Mouse (Mus musculus) ES-Bruce4 (cell line): ENCODE data around the gene Eif4g1. TPM values are rescaled to one million over a fixed set of nuclear protein-coding genes. Genes with fewer than 3 reads are reported as not detected.

Experiments used
- H3K27ac ChIP-seq: 2 replicates; pipeline ENCODE4 v1.5.1; 2012; ENCODE audit warnings: low read length, inconsistent platforms; ENCODE audit not compliant: insufficient read depth
- H3K27me3 ChIP-seq: 2 replicates; pipeline ENCODE4 v1.6.1; 2012; ENCODE audit warnings: mild to moderate bottlenecking, low read length, inconsistent platforms; ENCODE audit not compliant: control insufficient read depth, poor library complexity, insufficient read depth, severe bottlenecking
- H3K36me3 ChIP-seq: 2 replicates; pipeline ENCODE4 v1.6.1; 2012; ENCODE audit warnings: inconsistent platforms, mild to moderate bottlenecking, low read length, moderate library complexity; ENCODE audit not compliant: control insufficient read depth, poor library complexity, insufficient read depth, severe bottlenecking
- H3K4me1 ChIP-seq: one replicate; pipeline ENCODE4 v1.8.1; 2011; ENCODE audit warnings: low read length; ENCODE audit not compliant: control insufficient read depth, insufficient read depth
- H3K4me3 ChIP-seq: 2 replicates; pipeline ENCODE4 v1.5.1; 2011; ENCODE audit warnings: low read depth, mild to moderate bottlenecking, low read length
- H3K9ac ChIP-seq: 2 replicates; pipeline ENCODE4 v1.6.1; 2012; ENCODE audit warnings: low read depth, mild to moderate bottlenecking, inconsistent platforms; ENCODE audit not compliant: poor library complexity, severe bottlenecking
- H3K9me3 ChIP-seq: replicated peaks from 2 replicates; pipeline ENCODE4 v1.6.1; 2012; ENCODE audit warnings: mild to moderate bottlenecking, low read length, inconsistent platforms; ENCODE audit not compliant: control insufficient read depth, poor library complexity, insufficient read depth, severe bottlenecking
- CTCF ChIP-seq: IDR thresholded peaks from one replicate; pipeline ENCODE4 v1.8.1; 2011; ENCODE audit warnings: low read depth, low read length
- EP300 ChIP-seq: IDR thresholded peaks from 2 replicates; pipeline ENCODE4 v1.6.1; 2011; ENCODE audit warnings: low read depth, low read length; ENCODE audit not compliant: insufficient read depth
- POLR2A ChIP-seq: IDR thresholded peaks from one replicate; pipeline ENCODE4 v1.8.1; 2011; ENCODE audit warnings: low read length; ENCODE audit not compliant: insufficient read depth
- polyA plus RNA-seq: library from polyadenylated mRNA; stranded (reverse); fragments of >200 nt; gene quantifications from 2 replicates; pipeline ENCODE4 v1.2.4, GENCODE M21; 2011; ENCODE audit warnings: low read depth; ENCODE audit not compliant: missing spikeins, insufficient read depth, insufficient read length

The Eif4g1 gene
- polyA plus RNA-seq, 1 experiment, result 462 TPM

DNA sequence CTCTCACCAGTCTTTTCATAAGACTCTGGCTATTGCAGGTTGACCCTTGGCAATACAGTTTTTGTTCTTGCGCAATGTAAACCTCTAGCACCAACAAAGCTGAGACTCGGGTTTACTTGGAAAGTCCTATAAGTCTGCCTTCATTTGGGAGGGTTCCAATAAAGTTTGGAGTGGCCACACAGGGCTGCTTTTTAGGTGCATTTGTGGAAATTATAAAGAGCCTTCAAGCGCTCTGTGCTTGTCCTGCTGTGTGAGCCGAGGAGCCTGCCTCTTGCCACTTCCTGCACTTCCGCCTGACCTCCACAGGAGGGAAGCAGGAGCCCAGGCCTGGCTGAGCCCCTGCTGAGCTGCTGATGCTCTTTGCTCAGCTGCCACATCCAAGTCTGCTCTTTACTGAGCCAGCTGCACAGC is 56.2 kb downstream of the Eif4g1 start:
- Histone ChIP-seq H3K9me3 (no peaks in the 10 kb centered on the region), H3K4me3 (no peak overlapping the region), H3K9ac (no peak overlapping the region), H3K27ac (no peak overlapping the region), H3K27me3 (no peaks in the 10 kb centered on the region), H3K4me1 (no peaks in the 10 kb centered on the region), H3K36me3 (peaks cover 27% of the 10 kb centered on the region)
- TF ChIP-seq CTCF (peak; percentile 74), POLR2A (no peak), EP300 (peak; percentile 69; the same call in 1 of the 2 replicates)

DNA sequence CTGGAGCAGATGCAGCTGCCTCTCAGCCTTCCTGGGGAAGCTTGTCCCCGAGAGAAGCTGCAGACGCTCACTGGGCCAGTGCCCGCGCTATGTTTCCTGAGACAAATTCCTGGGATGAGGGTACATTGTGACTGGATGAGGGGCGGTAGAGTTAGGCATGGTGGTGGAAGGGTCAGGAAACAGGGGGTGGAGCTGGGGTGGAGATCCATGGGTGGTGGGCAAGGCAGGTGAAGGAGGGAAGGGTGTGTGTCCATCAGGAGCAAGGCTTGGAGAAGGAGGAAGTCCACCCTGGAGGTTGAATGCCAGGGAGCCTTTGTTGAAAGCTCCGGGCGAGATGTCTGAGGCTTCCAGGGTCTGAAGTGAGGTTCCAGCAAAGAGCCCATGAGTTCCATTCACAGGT is 57.2 kb downstream of the Eif4g1 start:
- no peak overlapping the region for H3K9ac ChIP-seq
- H3K27me3 ChIP-seq, result no peaks in the 10 kb centered on the region
- no peak overlapping the region for H3K4me3 ChIP-seq
- no peaks in the 10 kb centered on the region for H3K9me3 ChIP-seq
- peaks cover 19% of the 10 kb centered on the region for H3K36me3 ChIP-seq
- H3K27ac ChIP-seq, result no peak overlapping the region
- H3K4me1 ChIP-seq, result no peaks in the 10 kb centered on the region
- TF ChIP-seq CTCF (no peak), POLR2A (no peak), EP300 (no peak)

DNA sequence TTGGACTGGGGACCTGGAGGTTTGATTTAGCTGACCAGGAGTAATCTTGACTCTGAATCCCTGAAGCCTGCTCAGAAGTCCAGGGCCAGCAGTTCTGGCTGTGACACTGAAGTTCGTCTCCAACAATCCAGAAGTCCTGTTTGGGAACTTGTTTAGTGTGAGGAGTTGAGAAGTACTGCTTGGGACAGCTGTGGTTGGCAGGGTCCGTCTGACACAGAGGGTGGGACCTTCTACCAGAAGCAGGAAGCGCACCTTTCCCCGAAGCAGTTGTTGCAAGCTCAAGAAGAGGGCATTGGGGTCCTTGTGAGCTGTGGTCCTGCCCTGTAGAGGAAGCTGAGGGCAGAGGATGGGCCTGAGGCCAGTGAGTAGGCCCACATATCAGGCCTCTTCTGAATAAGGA is 57.6 kb downstream of the Eif4g1 start:
- no peak for TF ChIP-seq CTCF
- no peak for TF ChIP-seq POLR2A
- no peak for TF ChIP-seq EP300
- no peak overlapping the region for H3K27ac ChIP-seq
- no peaks in the 10 kb centered on the region for H3K9me3 ChIP-seq
- H3K4me1 ChIP-seq, result no peaks in the 10 kb centered on the region
- H3K36me3 ChIP-seq, result peaks cover 16% of the 10 kb centered on the region
- no peaks in the 10 kb centered on the region for H3K27me3 ChIP-seq
- H3K4me3 ChIP-seq, result no peak overlapping the region
- H3K9ac ChIP-seq, result no peak overlapping the region

DNA sequence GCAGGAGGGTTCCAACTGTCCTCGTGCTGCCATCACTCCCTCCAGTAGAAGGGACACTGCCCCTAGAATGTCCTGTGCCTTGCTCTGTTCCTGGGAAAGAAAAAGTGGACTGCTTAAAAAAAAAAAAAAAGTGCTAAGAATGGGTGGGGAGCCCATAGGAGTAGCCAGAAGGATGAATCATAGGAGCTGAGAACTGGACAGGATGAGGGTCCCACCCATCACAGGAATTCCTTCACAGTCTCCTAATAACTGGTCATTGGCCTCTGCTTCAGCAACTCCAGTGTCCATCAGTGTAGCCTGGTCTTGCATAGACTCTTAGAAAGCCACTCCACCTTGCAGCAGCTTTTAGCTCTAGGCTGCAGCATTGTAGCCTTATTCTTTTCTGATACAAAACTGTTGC is 58.3 kb downstream of the Eif4g1 start:
- Histone ChIP-seq H3K27me3 (no peaks in the 10 kb centered on the region), H3K4me1 (no peaks in the 10 kb centered on the region), H3K4me3 (no peak overlapping the region), H3K9ac (no peak overlapping the region), H3K27ac (no peak overlapping the region), H3K9me3 (no peaks in the 10 kb centered on the region), H3K36me3 (peaks cover 14% of the 10 kb centered on the region)
- TF ChIP-seq EP300, result no peak
- no peak for TF ChIP-seq POLR2A
- no peak for TF ChIP-seq CTCF

DNA sequence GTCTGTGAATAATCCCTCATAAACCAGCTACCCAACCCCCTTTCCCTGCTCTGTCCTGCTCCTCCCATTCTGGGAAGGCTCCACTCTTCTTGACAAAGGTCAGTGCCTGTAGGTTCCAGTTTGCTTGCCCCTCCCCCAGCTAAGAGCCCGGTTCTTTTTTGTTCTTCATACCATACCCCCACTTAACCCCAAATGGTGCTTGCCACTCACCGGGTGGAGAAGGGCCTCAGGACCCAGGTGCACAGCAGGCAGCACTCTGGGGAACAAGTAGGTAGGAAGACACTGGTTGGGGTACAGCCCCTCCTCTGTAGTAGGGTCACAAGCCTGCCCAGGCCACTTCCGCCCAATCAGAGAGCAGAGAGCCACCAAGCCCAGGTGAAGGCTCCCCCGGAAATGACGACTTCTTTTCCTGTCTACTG is 62.2 kb downstream of the Eif4g1 start:
- Histone ChIP-seq H3K4me1 (peaks cover 2% of the 10 kb centered on the region), H3K27ac (0 out of 2 replicates have a peak overlapping the region, but pooled peaks have one; percentile 48), H3K9ac (peak overlapping the region; percentile 49; the same call in 1 of the 2 replicates), H3K27me3 (peaks cover 3% of the 10 kb centered on the region; the same call in 1 of the 2 replicates), H3K9me3 (no peaks in the 10 kb centered on the region), H3K36me3 (peaks cover 3% of the 10 kb centered on the region; the same call in 1 of the 2 replicates), H3K4me3 (peak overlapping the region; percentile 54)
- TF ChIP-seq CTCF, result no peak

DNA sequence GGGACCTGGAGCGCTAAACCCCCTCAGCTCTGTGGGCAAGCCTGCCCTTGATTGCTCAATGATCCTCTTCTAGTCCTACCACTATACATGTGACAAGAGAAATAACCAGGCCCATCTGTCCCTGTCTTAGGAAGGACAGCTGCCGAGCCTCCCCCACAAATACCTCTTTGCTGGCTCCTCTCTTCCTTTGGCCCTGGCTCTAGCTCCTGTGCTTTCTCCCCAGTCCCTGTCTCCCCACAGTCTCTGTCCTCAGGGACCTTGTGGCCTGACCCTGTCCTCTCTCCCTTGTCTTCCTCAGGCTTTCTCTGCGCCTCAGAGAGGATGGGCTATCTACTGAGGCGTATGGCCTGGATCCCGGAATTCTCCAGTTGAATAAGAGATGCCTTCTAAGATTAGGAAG is 63.6 kb downstream of the Eif4g1 start:
- no peak overlapping the region for H3K27ac ChIP-seq

More for the DNA sequence above, 63.6 kb downstream of the Eif4g1 start:
- Histone ChIP-seq H3K9ac (no peak overlapping the region), H3K27me3 (peaks cover 3% of the 10 kb centered on the region; the same call in 1 of the 2 replicates), H3K4me3 (no peak overlapping the region), H3K36me3 (no peaks in the 10 kb centered on the region), H3K9me3 (no peaks in the 10 kb centered on the region), H3K4me1 (peaks cover 2% of the 10 kb centered on the region)
- TF ChIP-seq POLR2A, result no peak
- TF ChIP-seq EP300, result no peak
